Mouse (Mus musculus) brown adipose tissue, adult 24 weeks (tissue): ENCODE measurements around the gene Nobox. TPM values are rescaled to one million over a fixed set of nuclear protein-coding genes. Genes with fewer than 3 reads are reported as not detected.

Experiments
- H3K27ac ChIP-seq: fragments of 200-500 bp; replicated peaks from 2 replicates; pipeline ENCODE4 v1.5.1; 2012; ENCODE audit warnings: low read depth, mild to moderate bottlenecking, low read length
- H3K4me1 ChIP-seq: fragments of 200-500 bp; 2 replicates; pipeline ENCODE4 v1.6.1; 2012; ENCODE audit warnings: low read length, mixed read lengths; ENCODE audit not compliant: control insufficient read depth, insufficient read depth, insufficient read length
- H3K4me3 ChIP-seq: fragments of 200-500 bp; 2 replicates; pipeline ENCODE4 v1.5.1; 2012; ENCODE audit warnings: low read depth, mild to moderate bottlenecking, low read length, moderate library complexity; ENCODE audit not compliant: insufficient read depth
- polyA plus RNA-seq: library from polyadenylated mRNA; stranded (reverse); fragments of >200 nt; gene quantifications from 2 replicates; pipeline ENCODE4 v1.2.4, GENCODE M21; 2012; ENCODE audit not compliant: missing spikeins, insufficient read depth, insufficient read length

The Nobox gene
- polyA plus RNA-seq, 1 experiment: not detected

DNA sequence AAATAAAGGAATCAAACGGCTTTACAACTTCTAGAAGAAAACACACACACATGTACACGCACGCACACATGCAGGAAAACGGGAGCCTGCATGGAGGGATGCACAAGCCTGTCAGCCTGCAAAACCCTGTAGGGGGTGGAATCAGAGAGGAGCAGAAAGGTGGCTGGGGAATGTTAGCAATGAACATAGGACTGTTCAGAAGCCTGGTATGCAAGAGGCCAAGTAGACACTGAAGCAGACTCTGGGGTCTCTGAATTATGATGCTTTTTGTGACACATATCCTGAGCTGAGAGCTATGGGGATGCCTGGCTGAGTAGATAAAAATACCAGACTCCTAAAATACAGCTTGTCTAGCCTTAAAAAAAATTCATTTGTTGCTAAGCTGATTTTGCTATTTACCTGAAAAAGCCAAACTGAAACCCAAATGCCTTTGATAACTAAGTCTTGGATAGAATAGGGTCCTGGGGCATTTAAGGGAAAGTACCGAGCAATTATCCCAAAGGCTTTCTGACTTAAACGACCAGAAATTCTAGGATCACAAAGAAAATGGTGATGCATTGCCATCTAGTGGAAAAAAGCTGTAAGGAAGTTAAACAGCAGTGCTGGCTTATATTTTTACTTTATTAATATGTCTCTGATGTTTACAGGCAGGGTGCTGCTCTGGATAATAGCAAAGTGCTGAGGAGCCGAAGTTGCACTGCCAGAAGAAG lies 12.4 kb downstream of the Nobox start:
- H3K27ac ChIP-seq: no peak overlapping the region
- no peak overlapping the region for H3K4me3 ChIP-seq
- H3K4me1 ChIP-seq: no peaks in the 10 kb centered on the region

DNA sequence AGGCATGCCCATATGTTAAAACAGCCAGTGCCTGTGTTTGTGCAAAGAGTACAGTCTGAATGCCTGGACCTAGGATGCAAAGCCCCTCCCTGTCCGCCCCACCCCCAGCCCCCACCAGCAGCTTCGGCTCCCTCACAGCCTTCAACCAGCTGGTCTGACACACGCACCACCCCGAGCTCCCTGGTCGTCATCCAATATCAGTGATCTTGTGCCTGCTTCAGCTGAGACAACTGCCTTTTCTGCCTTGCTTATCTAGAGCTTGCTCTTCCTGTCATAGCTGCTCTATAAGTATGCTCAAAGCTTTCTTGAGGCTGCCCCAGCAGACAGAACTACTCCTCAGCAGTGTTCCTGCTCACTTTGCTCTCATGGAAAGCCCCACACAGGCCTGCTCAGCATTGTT lies 13.4 kb downstream of the Nobox start:
- no peak overlapping the region for H3K4me3 ChIP-seq
- H3K27ac ChIP-seq: no peak overlapping the region
- H3K4me1 ChIP-seq: no peaks in the 10 kb centered on the region

GRCm38 (mm10) chr6:43293175-43293574 lies 16.2 kb downstream of the Nobox start:
- Histone ChIP-seq H3K4me3 (no peak overlapping the region), H3K4me1 (no peaks in the 10 kb centered on the region), H3K27ac (no peak overlapping the region)

DNA sequence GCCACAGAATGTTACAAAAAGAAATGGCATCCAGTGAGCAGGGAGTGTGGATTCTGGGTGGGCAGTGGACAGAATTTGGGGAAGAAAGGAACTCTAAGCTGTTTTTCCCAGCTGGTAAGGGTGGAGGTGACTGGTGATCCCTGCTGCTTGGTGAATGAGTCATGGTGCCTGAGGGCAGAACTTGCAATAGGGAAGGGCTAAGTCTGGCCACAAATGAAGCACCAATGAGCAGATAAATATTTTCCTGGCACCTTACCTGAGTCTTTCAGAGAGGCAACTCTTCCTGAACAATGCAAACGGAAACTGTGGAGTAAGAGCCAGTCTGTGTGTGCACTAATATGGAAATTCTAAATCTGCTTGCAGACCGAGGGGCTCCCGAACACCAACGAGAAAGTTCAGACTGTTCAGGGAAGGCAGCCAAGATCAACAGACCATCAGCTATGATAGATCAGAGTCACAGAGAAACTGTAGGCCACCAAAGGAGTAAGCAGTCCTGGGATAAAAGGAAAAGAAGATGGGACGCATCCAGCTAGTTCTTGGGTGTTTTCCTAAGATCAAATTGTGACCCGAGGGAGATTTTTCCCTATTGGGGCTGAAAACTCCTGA lies 16.8 kb downstream of the Nobox start:
- H3K27ac ChIP-seq: no peak overlapping the region
- H3K4me3 ChIP-seq: no peak overlapping the region
- no peaks in the 10 kb centered on the region for H3K4me1 ChIP-seq

GRCm38 (mm10) chr6:43292041-43292440 lies 17.3 kb downstream of the Nobox start:
- no peak overlapping the region for H3K4me3 ChIP-seq
- H3K27ac ChIP-seq: no peak overlapping the region
- H3K4me1 ChIP-seq: no peaks in the 10 kb centered on the region

DNA sequence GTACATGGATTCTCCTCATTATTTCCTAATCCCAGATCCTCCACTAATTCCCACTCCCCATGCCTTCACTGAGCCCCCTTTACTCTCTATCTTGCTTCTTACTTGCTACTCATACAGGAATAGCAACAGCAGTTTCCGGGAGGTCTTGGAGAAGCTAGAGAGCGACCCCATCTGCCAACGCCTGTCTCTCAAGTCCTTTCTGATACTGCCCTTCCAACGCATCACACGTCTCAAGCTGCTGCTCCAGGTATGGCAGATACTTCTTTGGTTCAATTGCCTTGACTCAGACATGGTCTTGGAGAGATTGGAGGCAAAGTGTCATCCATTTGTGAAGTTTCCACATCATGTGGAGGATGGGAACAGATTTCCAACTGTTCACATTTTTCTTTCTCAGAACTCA lies 28.9 kb downstream of the Nobox start:
- Histone ChIP-seq H3K27ac (no peak overlapping the region), H3K4me1 (no peaks in the 10 kb centered on the region), H3K4me3 (no peak overlapping the region)

GRCm38 (mm10) chr6:43278247-43278646 lies 31.1 kb downstream of the Nobox start:
- Histone ChIP-seq H3K27ac (no peak overlapping the region), H3K4me3 (no peak overlapping the region), H3K4me1 (peaks cover 1% of the 10 kb centered on the region; the same call in 1 of the 2 replicates)

GRCm38 (mm10) chr6:43274123-43274522 lies 35.2 kb downstream of the Nobox start:
- Histone ChIP-seq H3K27ac (no peak overlapping the region), H3K4me1 (peaks cover 12% of the 10 kb centered on the region), H3K4me3 (no peak overlapping the region)

DNA sequence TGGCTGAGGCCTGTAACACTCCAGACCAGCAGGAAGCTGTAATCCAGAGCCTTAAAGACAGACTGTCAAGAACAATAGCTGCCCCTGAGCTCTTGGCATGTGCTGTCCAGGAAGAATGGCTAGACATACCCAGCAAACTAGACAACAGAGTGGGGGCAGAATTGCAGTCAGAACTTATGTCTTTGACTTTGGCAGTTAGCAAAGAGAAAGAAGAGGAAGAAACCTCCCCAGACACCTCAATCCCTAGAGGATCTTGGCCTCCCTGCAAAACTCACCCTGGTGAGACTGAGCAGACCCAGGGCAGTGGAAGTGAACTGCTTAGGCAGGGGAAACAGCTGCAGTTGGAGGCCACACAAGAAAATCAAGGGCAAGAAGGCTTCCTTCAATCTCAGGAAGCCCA lies 36.8 kb downstream of the Nobox start:
- peaks cover 12% of the 10 kb centered on the region for H3K4me1 ChIP-seq
- no peak overlapping the region for H3K4me3 ChIP-seq
- H3K27ac ChIP-seq: peak overlapping the region; percentile 83

GRCm38 (mm10) chr6:43266356-43266755 lies 43.0 kb downstream of the Nobox start:
- peak overlapping the region; percentile 80 for H3K4me3 ChIP-seq
- H3K4me1 ChIP-seq: peaks cover 6% of the 10 kb centered on the region
- H3K27ac ChIP-seq: peak overlapping the region; percentile 75

DNA sequence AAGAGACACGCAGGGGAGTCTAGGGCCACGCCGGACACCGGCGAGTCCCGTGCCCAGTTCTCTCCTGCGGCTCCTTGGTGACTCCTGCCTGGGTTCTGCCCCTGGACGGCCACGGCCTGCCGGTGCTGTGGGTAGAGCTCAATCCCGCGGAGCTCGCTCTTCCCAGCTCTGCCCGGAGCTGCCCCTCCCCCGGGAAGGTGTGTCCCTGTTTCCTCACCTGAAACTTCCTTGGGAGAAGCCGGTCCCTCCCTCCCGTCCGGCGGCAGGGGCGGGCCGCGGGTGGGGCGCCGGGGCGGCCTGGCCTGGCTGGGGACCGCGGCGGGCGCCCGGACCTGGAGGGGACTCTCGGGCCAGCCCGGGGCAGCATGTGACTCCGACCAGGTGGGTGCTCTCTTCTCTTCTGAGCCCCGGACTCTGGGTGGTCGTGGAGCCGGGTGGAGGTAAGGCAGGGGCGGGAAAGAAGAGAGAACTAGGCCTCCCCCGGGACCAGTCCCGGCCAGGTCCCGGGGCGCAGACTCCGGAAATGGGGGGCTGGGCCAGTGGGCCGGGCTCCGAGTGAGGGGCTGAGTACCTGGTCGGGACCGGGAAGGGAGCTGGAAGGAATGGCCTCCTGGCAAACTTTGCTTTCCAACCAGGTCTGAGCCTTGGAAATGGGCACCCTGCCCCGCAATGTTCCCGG lies 43.9 kb downstream of the Nobox start, which contains the start of gene Arhgef5:
Gene Arhgef5 (plus strand): TSS at position 220 of the 679 bp plus-strand sequence.
- H3K4me1 ChIP-seq: peaks cover 3% of the 10 kb centered on the region
- peak within 1 kb of the TSS; percentile 80 for H3K4me3 ChIP-seq
- H3K27ac ChIP-seq: peak within 1 kb of the TSS; percentile 75

DNA sequence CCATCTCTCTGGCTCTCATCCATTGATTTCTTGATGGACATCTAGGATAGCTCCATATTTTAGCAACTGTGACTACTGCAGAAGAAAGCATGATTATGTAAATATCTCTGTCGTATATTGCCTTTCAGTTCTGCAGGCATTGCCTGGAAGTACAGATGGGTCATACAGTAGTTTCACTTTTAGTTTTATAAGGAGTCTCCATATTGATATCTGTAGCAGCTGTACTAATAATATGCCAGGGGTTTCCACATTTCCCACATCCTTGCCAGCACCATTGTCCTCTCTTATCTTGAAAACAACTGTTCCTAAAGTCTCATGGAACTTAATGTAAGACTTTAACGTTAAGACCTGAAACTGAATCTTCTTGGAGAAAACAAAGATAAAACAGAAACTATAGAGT lies 48.6 kb downstream of the Nobox start:
- H3K27ac ChIP-seq: no peak overlapping the region; the same call in 1 of the 2 replicates
- H3K4me1 ChIP-seq: no peaks in the 10 kb centered on the region
- no peak overlapping the region for H3K4me3 ChIP-seq

DNA sequence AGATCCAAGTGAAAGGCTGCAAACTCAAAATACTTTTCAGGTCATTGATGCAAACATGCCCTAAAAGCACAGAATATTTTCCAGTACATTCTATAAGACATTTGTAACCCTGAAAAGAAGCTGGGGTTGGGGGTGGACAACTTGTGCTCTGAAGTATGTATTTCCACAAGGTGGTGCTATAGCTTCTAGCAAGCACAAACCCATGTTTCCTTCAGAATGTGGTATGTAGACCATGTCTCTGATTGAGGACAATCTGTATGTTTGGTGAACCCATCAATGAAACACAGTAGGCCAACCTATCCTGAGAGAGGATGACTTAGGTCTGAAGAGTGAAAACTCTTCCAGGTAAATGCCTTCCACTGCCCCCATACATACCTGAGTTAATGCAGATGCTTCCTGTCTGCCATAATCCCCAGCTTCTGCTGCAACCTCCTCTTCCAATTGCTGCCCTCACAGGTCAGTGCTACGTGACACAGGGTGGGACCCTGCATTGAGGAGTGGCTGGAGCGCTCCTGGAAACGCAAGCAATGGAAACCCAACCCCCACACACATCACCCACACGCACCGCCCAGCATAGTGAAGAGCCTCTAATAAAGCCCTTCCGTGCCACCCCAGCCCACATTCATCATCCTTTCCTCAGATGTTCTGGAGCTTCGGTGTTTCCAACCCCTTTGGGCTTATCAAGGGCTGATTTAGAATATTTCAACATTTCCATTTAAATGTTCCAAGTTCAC lies 55.0 kb downstream of the Nobox start:
- no peaks in the 10 kb centered on the region for H3K4me1 ChIP-seq
- no peak overlapping the region for H3K4me3 ChIP-seq
- H3K27ac ChIP-seq: no peak overlapping the region
